Mouse (Mus musculus) liver, adult 2 months (tissue): ENCODE measurements around the gene Rps27. TPM values are rescaled to one million over a fixed set of nuclear protein-coding genes. Genes with fewer than 3 reads are reported as not detected.

Experiments used
- DNase-seq: peaks from one replicate; pipeline ENCODE4 v3.0.0-alpha.2; 2011; ENCODE audit warnings: low read depth, low spot score; ENCODE audit errors: extremely low read depth
- H3K27ac ChIP-seq: fragments of 200-500 bp; replicated peaks from 2 replicates; pipeline ENCODE4 v1.5.1; 2012; ENCODE audit warnings: low read depth, mild to moderate bottlenecking, control low read depth, inconsistent platforms, low read length; ENCODE audit not compliant: insufficient read depth
- H3K27me3 ChIP-seq: fragments of 200-500 bp; 2 replicates; pipeline ENCODE4 v1.6.1; 2012; ENCODE audit warnings: mild to moderate bottlenecking, moderate library complexity, low read length, inconsistent platforms; ENCODE audit not compliant: control insufficient read depth, insufficient read depth
- H3K36me3 ChIP-seq: fragments of 200-500 bp; 2 replicates; pipeline ENCODE4 v1.6.1; 2012; ENCODE audit warnings: low read length, inconsistent platforms; ENCODE audit not compliant: control insufficient read depth, insufficient read depth
- H3K4me1 ChIP-seq: fragments of 200-500 bp; 2 replicates; pipeline ENCODE4 v1.6.1; 2011; ENCODE audit warnings: low read length; ENCODE audit not compliant: control insufficient read depth, insufficient read depth
- H3K4me3 ChIP-seq: fragments of 200-500 bp; 2 replicates; pipeline ENCODE4 v1.5.1; 2011; ENCODE audit warnings: low read depth, mild to moderate bottlenecking, control low read depth, low read length, moderate library complexity; ENCODE audit not compliant: insufficient read depth
- H3K79me2 ChIP-seq: fragments of 200-500 bp; 2 replicates; pipeline ENCODE4 v1.6.1; 2012; ENCODE audit warnings: inconsistent platforms, mild to moderate bottlenecking, low read length, moderate library complexity; ENCODE audit not compliant: control insufficient read depth, insufficient read depth
- H3K9ac ChIP-seq: fragments of 200-500 bp; 2 replicates; pipeline ENCODE4 v1.6.1; 2012; ENCODE audit warnings: low read depth, mild to moderate bottlenecking, control low read depth, inconsistent platforms, low read length
- CTCF ChIP-seq: fragments of 200-500 bp; IDR thresholded peaks from 2 replicates; pipeline ENCODE4 v1.5.1; 2011; ENCODE audit warnings: low read depth, low read length, control low read depth
- POLR2A ChIP-seq: fragments of 200-500 bp; IDR thresholded peaks from 2 replicates; pipeline ENCODE4 v1.6.1; 2011; ENCODE audit warnings: low read length, control low read depth; ENCODE audit not compliant: insufficient read depth; ENCODE audit errors: extremely low read depth
- WGBS: fragments of 180-500 bp; shearing (Covaris S2); methylation state at CpG from one replicate; pipeline ENCODE4 v1.1.7; 2018; 5-methylcytosine and 5-hydroxymethylcytosine counted together
- polyA plus RNA-seq: library from polyadenylated mRNA; depleted of rRNA; stranded (reverse); fragments of >200 nt; gene quantifications from 2 replicates; pipeline ENCODE4 v1.2.3, GENCODE M21; 2012; rRNA removed
- total RNA-seq: library from RNA; depleted of rRNA; stranded (reverse); fragments of >200 nt; gene quantifications from 2 replicates; pipeline ENCODE4 v1.2.3, GENCODE M21; 2014; rRNA removed

The Rps27 gene
- total RNA-seq (904 and 942 TPM in 2 replicates), polyA plus RNA-seq (220 and 226 TPM in 2 replicates)

DNA sequence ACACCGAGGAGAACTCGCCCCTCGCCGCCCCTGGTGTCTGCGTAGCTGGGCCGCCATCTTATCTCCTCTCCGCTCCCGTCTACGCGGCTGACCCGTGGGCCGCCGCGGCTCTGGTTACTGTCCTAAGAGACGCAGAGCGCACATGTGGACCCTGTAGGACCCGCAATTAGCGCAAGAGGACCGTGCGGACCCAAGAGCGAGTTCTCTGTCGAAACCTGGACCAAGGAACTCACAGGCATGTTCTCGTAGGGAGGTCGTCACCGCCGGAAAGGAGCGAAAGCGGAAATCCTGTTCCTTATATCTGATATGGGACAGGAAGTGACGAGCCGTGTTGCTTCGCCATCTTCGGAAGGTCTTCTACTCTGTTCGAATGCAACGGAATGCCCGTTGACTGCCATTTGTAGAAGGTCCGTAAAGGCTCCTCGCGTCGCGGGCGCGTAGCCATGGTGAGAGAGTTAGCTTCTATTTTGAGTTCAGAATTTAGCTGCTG, at the start of gene Rps27, which contains the start of gene Rab13:
Gene Rps27, minus strand, starts transcription at position 275 of the 490 bp plus-strand sequence.
Gene Rab13, plus strand, starts transcription at position 319 of the 490 bp plus-strand sequence.
- under 1% methylated on average over 42 of the region's 42 CpGs for WGBS
- peaks cover 11% of the 10 kb centered on the region for H3K4me1 ChIP-seq
- peak within 1 kb of the TSS; percentile 98 for H3K9ac ChIP-seq
- TF ChIP-seq CTCF = no peak
- peak; percentile 84 for TF ChIP-seq POLR2A
- peak; percentile 93 for DNase-seq
- peaks cover 36% of the 10 kb centered on the region for H3K36me3 ChIP-seq
- peaks cover 9% of the 10 kb centered on the region; the same call in 1 of the 2 replicates for H3K79me2 ChIP-seq
- peak within 1 kb of the TSS; percentile 97 for H3K27ac ChIP-seq
- H3K27me3 ChIP-seq = no peaks in the 10 kb centered on the region
- peak within 1 kb of the TSS; percentile 98 for H3K4me3 ChIP-seq

DNA sequence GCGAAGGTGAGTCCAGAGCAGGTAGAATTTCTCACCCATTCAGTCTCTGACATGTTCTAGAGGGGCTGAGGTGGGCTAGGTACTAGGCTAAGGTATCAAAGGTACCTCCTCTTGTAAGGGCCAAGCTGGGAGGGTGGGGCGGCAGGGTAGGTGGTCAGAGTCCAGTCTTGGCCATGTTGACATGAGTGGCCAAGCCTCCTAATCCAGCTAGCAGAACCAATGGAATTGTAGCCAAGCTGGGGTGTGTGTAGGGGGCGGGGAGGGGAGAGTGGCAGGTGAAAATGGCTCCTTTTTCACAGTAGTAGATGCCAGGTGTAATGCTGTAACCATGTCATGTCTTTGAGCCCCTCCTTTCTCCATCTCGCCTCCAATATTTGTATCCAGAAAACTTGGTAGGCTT, 45.1 kb upstream of the Rps27 start:
- no peaks in the 10 kb centered on the region for H3K27me3 ChIP-seq
- H3K79me2 ChIP-seq = peaks cover 33% of the 10 kb centered on the region; the same call in 1 of the 2 replicates
- peak; percentile 91 for DNase-seq
- H3K27ac ChIP-seq = peak overlapping the region; percentile 84
- no peak overlapping the region for H3K9ac ChIP-seq
- peaks cover 27% of the 10 kb centered on the region for H3K36me3 ChIP-seq
- H3K4me1 ChIP-seq = peaks cover 23% of the 10 kb centered on the region
- no peak overlapping the region for H3K4me3 ChIP-seq
- TF ChIP-seq POLR2A = no peak
- TF ChIP-seq CTCF = no peak
- WGBS = 36% methylated on average over 4 of the region's 4 CpGs

DNA sequence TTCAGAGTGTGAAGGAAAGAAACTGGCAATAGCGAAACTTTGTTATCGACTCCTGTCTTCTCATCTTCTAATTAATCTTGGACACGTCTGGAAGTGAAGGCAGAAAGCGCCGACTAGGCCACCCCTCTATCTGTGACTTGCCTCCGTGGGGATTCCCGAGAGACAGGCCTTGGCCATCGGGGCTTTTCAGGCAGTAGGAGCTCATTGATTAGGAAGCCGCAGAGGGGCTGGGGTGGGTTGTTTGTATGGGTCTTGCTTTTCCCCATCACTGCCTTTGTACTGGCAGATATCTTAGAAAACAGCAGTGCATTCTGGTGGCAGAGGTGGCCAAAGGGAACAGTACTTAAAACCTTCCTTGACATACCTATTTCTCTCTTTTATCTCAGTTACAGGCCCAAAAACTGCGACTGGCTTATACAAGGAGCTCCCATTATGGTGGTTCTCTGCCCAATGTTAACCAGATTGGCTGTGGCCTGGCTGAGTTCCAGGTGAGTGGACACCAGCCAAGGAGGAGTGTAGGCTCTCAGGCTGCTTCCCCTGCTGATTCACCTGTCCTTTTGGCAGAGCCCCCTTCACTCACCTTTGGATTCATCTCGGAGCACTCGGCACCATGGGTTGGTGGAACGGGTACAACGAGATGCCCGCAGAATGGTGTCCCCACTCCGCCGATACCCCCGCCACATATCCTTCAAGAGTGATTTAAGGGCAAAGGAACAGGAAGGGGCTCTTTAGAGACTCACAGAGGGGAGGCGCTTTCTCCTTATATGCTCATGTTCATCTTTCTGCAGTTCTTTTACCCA, 43.5 kb upstream of the Rps27 start:
- Histone ChIP-seq H3K9ac (no peak overlapping the region), H3K27me3 (no peaks in the 10 kb centered on the region), H3K4me1 (peaks cover 23% of the 10 kb centered on the region), H3K36me3 (peaks cover 27% of the 10 kb centered on the region), H3K4me3 (no peak overlapping the region), H3K27ac (peak overlapping the region; percentile 84), H3K79me2 (peaks cover 33% of the 10 kb centered on the region; the same call in 1 of the 2 replicates)
- TF ChIP-seq POLR2A = no peak
- no peak for TF ChIP-seq CTCF
- peak; percentile 28 for DNase-seq
- WGBS = 85% methylated on average over 19 of the region's 19 CpGs

DNA sequence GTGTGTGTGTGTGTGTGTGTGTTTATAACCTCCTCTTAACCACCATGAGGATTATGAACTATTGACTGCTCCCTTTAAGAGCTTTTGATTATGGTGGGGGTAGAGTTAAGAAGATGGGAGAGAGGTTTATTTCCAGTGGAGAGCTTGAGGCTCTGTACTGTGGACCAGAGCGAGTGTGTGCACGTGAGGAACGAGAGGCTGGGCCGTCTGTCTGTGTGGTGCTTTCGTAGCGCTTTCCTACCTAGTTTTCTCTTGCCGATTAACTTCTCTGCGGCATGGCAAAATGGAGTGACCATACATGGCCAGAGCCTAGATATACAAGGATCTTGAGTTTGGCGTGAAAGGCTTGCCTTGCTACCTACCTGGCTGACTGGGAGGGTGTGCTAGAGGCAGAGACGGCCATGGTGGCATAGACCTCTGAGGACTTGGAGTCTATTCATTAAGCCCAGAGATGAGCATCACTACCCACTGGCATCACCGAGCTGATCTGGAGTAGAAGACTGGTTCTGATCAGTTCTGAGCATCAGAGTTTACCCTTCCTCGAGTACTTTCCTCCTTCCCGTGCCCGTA, 42.4 kb upstream of the Rps27 start:
- Histone ChIP-seq H3K4me3 (no peak overlapping the region), H3K79me2 (peaks cover 33% of the 10 kb centered on the region; the same call in 1 of the 2 replicates), H3K27me3 (no peaks in the 10 kb centered on the region), H3K9ac (no peak overlapping the region), H3K36me3 (peaks cover 25% of the 10 kb centered on the region), H3K27ac (no peak overlapping the region), H3K4me1 (peaks cover 23% of the 10 kb centered on the region)
- no peak for DNase-seq
- 94% methylated on average over 14 of the region's 14 CpGs for WGBS
- TF ChIP-seq POLR2A (no peak), CTCF (no peak)

DNA sequence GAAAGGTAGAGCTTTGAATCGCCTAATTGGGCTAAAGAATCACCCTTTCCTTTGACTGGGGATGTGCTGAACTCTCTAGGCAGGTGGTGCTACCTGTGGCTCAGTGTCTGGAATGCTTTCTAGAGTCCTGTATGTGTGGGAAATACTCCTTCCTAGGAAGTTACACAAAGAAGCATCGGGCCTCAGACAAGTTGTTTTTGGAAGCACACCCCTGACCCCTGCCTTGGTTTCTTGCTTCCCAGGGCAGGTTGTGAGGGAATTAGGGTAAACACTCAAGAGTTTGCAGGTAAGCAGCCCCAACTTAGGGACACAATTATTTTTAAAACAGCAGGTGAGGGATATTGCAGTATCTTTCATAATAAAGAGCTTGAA, 41.7 kb upstream of the Rps27 start:
- 3% methylated on average over 2 of the region's 2 CpGs for WGBS
- Histone ChIP-seq H3K4me1 (peaks cover 23% of the 10 kb centered on the region), H3K79me2 (peaks cover 33% of the 10 kb centered on the region; the same call in 1 of the 2 replicates), H3K27ac (peak overlapping the region; percentile 93), H3K27me3 (no peaks in the 10 kb centered on the region), H3K36me3 (peaks cover 18% of the 10 kb centered on the region), H3K4me3 (peak overlapping the region; percentile 92), H3K9ac (peak overlapping the region; percentile 91)
- no peak for TF ChIP-seq POLR2A
- no peak for TF ChIP-seq CTCF
- DNase-seq = no peak
